Mouse (Mus musculus) kidney, embryonic 16.5 days (tissue): ENCODE data around the gene Nek5. TPM values are rescaled to one million over a fixed set of nuclear protein-coding genes. Genes with fewer than 3 reads are reported as not detected.
"Not testable (repeated sequence)": the region's sequence is repeated elsewhere in the genome, so short reads cannot be mapped to it uniquely, and the experiment has no call there.

Experiments used
- ATAC-seq: fragments of 200-750 bp; cut with Nextera tagmentation; 2 replicates; pipeline ENCODE4 v1.8.0; 2017; ENCODE audit warnings: moderate TSS enrichment; ENCODE audit not compliant: low FRiP score, low TSS enrichment
- H3K27ac ChIP-seq: fragments of 300-500 bp; sonication (generic); 2 replicates; pipeline ENCODE4 v1.5.1; 2014; ENCODE audit warnings: low read length
- H3K27me3 ChIP-seq: fragments of 300-500 bp; sonication (generic); 2 replicates; pipeline ENCODE4 v1.6.1; 2014; ENCODE audit warnings: low read length, control low read depth, mixed read lengths; ENCODE audit not compliant: insufficient read depth
- H3K36me3 ChIP-seq: fragments of 300-500 bp; sonication (generic); 2 replicates; pipeline ENCODE4 v1.6.1; 2014; ENCODE audit warnings: low read length, control low read depth, mixed read lengths; ENCODE audit not compliant: insufficient read depth
- H3K4me1 ChIP-seq: fragments of 300-500 bp; sonication (generic); 2 replicates; pipeline ENCODE4 v1.6.1; 2014; ENCODE audit warnings: low read length, control low read depth, mixed read lengths; ENCODE audit not compliant: insufficient read depth
- H3K4me2 ChIP-seq: fragments of 300-500 bp; sonication (generic); replicated peaks from 2 replicates; pipeline ENCODE4 v1.6.1; 2014; ENCODE audit warnings: low read depth, low read length
- H3K4me3 ChIP-seq: fragments of 300-500 bp; sonication (generic); 2 replicates; pipeline ENCODE4 v1.5.1; 2014; ENCODE audit warnings: mild to moderate bottlenecking, low read length
- H3K9ac ChIP-seq: fragments of 300-500 bp; sonication (generic); replicated peaks from 2 replicates; pipeline ENCODE4 v1.6.1; 2014; ENCODE audit warnings: low read length
- H3K9me3 ChIP-seq: fragments of 300-500 bp; sonication (generic); 2 replicates; pipeline ENCODE4 v1.6.1; 2016; ENCODE audit warnings: low read length, control low read depth
- WGBS: fragments of 180-500 bp; shearing (Covaris S2); extraction: QIAGEN DNeasy Blood & Tissue Kit; methylation state at CpG from one replicate; pipeline ENCODE4 v1.1.7; 2014; 5-methylcytosine and 5-hydroxymethylcytosine counted together
- polyA plus RNA-seq: library from polyadenylated mRNA; unstranded; fragments of >200 nt; fragmentation: Nextera tagmentation; extraction: Ambion mirVana; gene quantifications from 2 replicates; pipeline ENCODE4 v1.2.1, GENCODE M21; 2015

Nek5 gene
- polyA plus RNA-seq, 1 experiment from 2014 or later, result 0.59 TPM

DNA sequence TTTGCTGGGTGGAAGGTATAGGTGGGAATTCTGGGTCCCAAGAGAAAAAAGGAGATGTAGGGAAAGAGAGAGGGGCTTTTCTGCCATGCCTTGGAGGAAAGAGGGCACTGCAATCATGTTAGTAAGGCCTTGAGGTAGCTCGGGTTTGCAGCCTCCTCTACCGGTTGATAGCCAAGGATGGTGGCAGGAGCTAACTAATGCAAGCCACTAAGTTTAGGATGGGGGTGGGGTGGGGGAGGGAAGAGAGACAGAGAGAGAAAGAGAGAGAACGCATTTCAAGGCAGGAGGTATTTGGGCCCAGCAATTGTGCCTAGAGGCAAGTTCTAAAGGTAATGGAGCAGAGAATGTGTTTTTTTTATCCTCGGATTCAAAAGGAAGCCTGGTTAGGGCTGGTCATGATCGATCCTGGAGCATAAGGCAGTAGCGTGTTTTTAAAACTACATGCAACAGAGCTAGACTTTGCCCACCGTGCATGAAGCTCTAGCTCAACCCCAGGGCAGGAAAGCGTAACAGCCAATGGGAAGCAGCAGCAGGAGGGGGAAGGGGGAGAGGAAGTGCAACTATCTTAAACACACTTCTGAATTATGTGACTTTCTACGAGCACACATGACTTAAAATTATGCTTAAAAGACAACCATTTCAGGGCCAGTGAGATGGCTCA lies 23.0 kb upstream of the Nek5 start:
- 59% methylated on average over 9 of the region's 9 CpGs for WGBS
- no peak overlapping the region for H3K27ac ChIP-seq
- no peak for ATAC-seq
- H3K4me1 ChIP-seq, result peaks cover 4% of the 10 kb centered on the region; the same call in 1 of the 2 replicates
- no peak overlapping the region for H3K9ac ChIP-seq
- peaks cover 5% of the 10 kb centered on the region for H3K36me3 ChIP-seq
- no peak overlapping the region for H3K4me2 ChIP-seq
- no peak overlapping the region for H3K4me3 ChIP-seq
- no peaks in the 10 kb centered on the region for H3K27me3 ChIP-seq
- no peaks in the 10 kb centered on the region for H3K9me3 ChIP-seq

DNA sequence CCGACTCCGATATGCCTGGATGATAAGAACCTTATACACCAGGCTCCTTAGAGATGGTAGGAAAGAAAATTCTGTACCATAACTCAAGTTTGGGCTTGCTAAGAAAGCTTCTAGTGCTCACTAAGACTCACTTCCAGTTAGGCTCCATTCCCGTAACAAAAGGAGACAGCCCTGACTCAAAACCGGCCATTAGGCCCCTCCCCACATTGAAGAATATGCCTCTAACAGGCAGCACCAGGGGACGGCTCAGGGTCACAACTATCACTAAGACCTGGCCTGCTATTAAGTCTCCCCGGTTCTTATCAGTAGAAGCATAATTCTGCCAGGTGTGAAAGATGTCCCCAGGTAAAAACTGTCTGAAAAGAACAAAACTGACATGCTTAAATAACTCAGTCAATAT lies 21.0 kb upstream of the Nek5 start:
- no peak for ATAC-seq
- H3K9ac ChIP-seq, result no peak overlapping the region
- no peak overlapping the region for H3K4me2 ChIP-seq
- H3K27me3 ChIP-seq, result no peaks in the 10 kb centered on the region
- peaks cover 14% of the 10 kb centered on the region for H3K36me3 ChIP-seq
- H3K27ac ChIP-seq, result no peak overlapping the region
- WGBS, result 80% methylated on average over 6 of the region's 6 CpGs
- no peak overlapping the region for H3K4me3 ChIP-seq
- H3K9me3 ChIP-seq, result no peaks in the 10 kb centered on the region
- H3K4me1 ChIP-seq, result peaks cover 4% of the 10 kb centered on the region; the same call in 1 of the 2 replicates

- Histone ChIP-seq H3K9ac (no peak overlapping the region), H3K27me3 (no peaks in the 10 kb centered on the region), H3K36me3 (peaks cover 14% of the 10 kb centered on the region), H3K4me2 (no peak overlapping the region), H3K9me3 (no peaks in the 10 kb centered on the region), H3K4me3 (no peak overlapping the region), H3K4me1 (no peaks in the 10 kb centered on the region), H3K27ac (no peak overlapping the region)
- ATAC-seq, result no peak
- 65% methylated on average over 1 of the region's 1 CpGs for WGBS
These were observed 19.1 kb upstream of the Nek5 start for GRCm38 (mm10) chr8:22143764-22144491.

- Histone ChIP-seq H3K4me2 (no peak overlapping the region), H3K9me3 (no peaks in the 10 kb centered on the region), H3K4me1 (no peaks in the 10 kb centered on the region), H3K9ac (no peak overlapping the region), H3K36me3 (peaks cover 11% of the 10 kb centered on the region; the same call in 1 of the 2 replicates), H3K4me3 (no peak overlapping the region), H3K27me3 (no peaks in the 10 kb centered on the region), H3K27ac (no peak overlapping the region)
- no peak for ATAC-seq
- 87% methylated on average over 4 of the region's 4 CpGs for WGBS
These were observed 17.7 kb upstream of the Nek5 start for GRCm38 (mm10) chr8:22142592-22142991.

DNA sequence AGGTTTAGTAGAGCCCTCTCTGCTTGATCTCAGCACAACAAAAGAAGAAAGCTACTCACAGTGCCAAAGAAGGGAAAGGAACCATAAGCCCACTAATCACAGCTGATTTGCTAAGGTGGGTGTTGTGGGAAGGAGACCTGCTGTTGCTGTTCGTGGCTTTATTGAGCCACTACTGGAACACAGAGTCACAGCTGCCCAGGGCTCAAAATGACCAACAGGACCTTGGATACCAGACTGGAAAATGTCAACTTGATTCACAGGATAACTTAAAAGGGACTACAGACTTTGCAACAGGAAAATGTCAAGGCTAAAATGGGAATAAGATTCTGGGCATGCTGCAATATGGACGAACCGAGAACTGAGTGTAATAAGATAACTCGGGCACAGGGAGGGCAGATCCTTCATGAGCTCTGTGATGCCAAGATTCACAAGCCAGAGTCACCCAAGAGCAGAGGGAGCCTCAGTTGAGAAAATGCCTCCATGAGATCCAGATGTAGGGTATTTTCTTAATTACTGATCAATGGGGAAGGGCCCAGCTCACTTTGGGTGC lies 17.1 kb upstream of the Nek5 start:
- Histone ChIP-seq H3K36me3 (peaks cover 11% of the 10 kb centered on the region; the same call in 1 of the 2 replicates), H3K4me2 (no peak overlapping the region), H3K27me3 (no peaks in the 10 kb centered on the region), H3K4me1 (no peaks in the 10 kb centered on the region), H3K27ac (no peak overlapping the region), H3K4me3 (no peak overlapping the region), H3K9ac (no peak overlapping the region), H3K9me3 (no peaks in the 10 kb centered on the region)
- 86% methylated on average over 4 of the region's 4 CpGs for WGBS
- no peak for ATAC-seq

DNA sequence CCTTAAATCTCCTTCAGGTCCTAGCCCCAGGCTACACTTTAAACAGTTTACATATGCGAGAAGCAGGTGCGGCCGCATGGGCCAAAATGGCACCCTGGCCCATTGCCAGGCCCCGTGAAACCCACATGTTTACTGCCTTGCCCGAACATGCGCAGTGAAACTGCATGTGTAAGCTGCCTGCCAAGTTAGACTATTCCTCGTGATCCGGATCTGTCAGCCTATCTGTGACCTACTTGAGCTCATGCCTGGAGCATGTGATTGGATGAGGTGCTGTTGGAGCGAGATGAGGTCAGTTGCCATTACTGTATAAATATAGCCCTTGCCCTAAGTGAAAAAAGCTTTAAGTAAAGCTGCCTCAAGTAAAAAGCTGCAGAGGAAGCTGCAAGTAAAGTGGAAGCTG lies 11.6 kb upstream of the Nek5 start:
- not testable (repeated sequence) for H3K27me3 ChIP-seq

GRCm38 (mm10) chr8:22134750-22135135 lies 9.9 kb upstream of the Nek5 start:
- Histone ChIP-seq H3K4me3 (no peak overlapping the region), H3K4me1 (no peaks in the 10 kb centered on the region), H3K36me3 (0 out of 2 replicates have a peak, but pooled peaks cover 4% of the 10 kb centered on the region), H3K4me2 (no peak overlapping the region), H3K9ac (no peak overlapping the region), H3K27me3 (no peaks in the 10 kb centered on the region), H3K9me3 (no peaks in the 10 kb centered on the region), H3K27ac (no peak overlapping the region)
- no peak for ATAC-seq
- 59% methylated on average over 5 of the region's 5 CpGs for WGBS

More for the DNA sequence above, 11.6 kb upstream of the Nek5 start:
- H3K27ac ChIP-seq, ATAC-seq, H3K4me3 ChIP-seq, H3K36me3 ChIP-seq, H3K9me3 ChIP-seq, H3K4me1 ChIP-seq, H3K4me2 ChIP-seq, H3K9ac ChIP-seq: not testable (repeated sequence)
- WGBS, result 89% methylated on average over 9 of the region's 9 CpGs

GRCm38 (mm10) chr8:22134078-22134749 lies 9.4 kb upstream of the Nek5 start:
- H3K27ac ChIP-seq, result no peak overlapping the region
- H3K27me3 ChIP-seq, result no peaks in the 10 kb centered on the region
- no peak for ATAC-seq
- H3K9ac ChIP-seq, result no peak overlapping the region
- 0 out of 2 replicates have a peak, but pooled peaks cover 4% of the 10 kb centered on the region for H3K36me3 ChIP-seq
- no peak overlapping the region for H3K4me2 ChIP-seq
- no peak overlapping the region for H3K4me3 ChIP-seq
- WGBS, result 92% methylated on average over 7 of the region's 7 CpGs
- H3K9me3 ChIP-seq, result no peaks in the 10 kb centered on the region
- H3K4me1 ChIP-seq, result no peaks in the 10 kb centered on the region

- Histone ChIP-seq H3K27ac (no peak overlapping the region), H3K4me3 (no peak overlapping the region), H3K27me3 (no peaks in the 10 kb centered on the region), H3K36me3 (0 out of 2 replicates have a peak, but pooled peaks cover 4% of the 10 kb centered on the region), H3K9ac (no peak overlapping the region), H3K4me1 (no peaks in the 10 kb centered on the region), H3K4me2 (no peak overlapping the region), H3K9me3 (no peaks in the 10 kb centered on the region)
- 74% methylated on average over 12 of the region's 12 CpGs for WGBS
- no peak for ATAC-seq
These were observed 7.2 kb upstream of the Nek5 start for GRCm38 (mm10) chr8:22132062-22132461.
